Mouse (Mus musculus): ENCODE measurements at regions not wholly inside any gene's neighbourhood (a gene's known extent, or its start where the extent isn't known, plus 50 kb on each side); places are given as distances from the start of the nearest gene placed in this dataset.

GRCm38 (mm10) chr16:8947846-8948245 is 117.9 kb downstream of the 1810013L24Rik start:
- TF ChIP-seq MAX (IDR thresholded peaks at IDR 0.05) (no peak), CTCF (IDR thresholded peaks at IDR 0.05; ENCODE audit: control insufficient read depth, insufficient read depth, insufficient read length) (no peak)

Data from C2C12 (cell line).